Mouse (Mus musculus) layer of hippocampus, postnatal 25 days (tissue): Measurements from ENCODE around the gene Akap6. TPM values are rescaled to one million over a fixed set of nuclear protein-coding genes. Genes with fewer than 3 reads are reported as not detected.

Source experiments
- DNase-seq, 2 experiments: peaks; one replicate each; pipeline ENCODE4 v3.0.0; 2022; ENCODE audit warnings: mixed read lengths in 2 of 2, low spot score in 1 of 2; ENCODE audit errors: extremely low spot score in 1 of 2
- total RNA-seq, 2 experiments: library from RNA; stranded (reverse); gene quantifications; 2 replicates each; pipeline ENCODE4 v1.2.3; 2021

The Akap6 gene
- total RNA-seq, 2 experiments from 2014 or later: 121 to 133 TPM

GRCm38 (mm10) chr12:52835914-52836546 is 136.8 kb downstream of the Akap6 start:
- DNase-seq: no peak

- DNase-seq: no peak
These were observed 146.8 kb downstream of the Akap6 start for GRCm38 (mm10) chr12:52845982-52846381.

GRCm38 (mm10) chr12:52847020-52847419 is 147.8 kb downstream of the Akap6 start:
- no peak for DNase-seq

GRCm38 (mm10) chr12:52847830-52848518 is 148.8 kb downstream of the Akap6 start:
- DNase-seq: no peak

GRCm38 (mm10) chr12:52848519-52848855 is 149.3 kb downstream of the Akap6 start:
- DNase-seq: no peak

- DNase-seq: no peak
These were observed 150.1 kb downstream of the Akap6 start for GRCm38 (mm10) chr12:52849297-52849696.

- no peak for DNase-seq
These were observed 151.3 kb downstream of the Akap6 start for GRCm38 (mm10) chr12:52850332-52851036.

- DNase-seq: no peak
These were observed 152.0 kb downstream of the Akap6 start for GRCm38 (mm10) chr12:52851221-52851620.

GRCm38 (mm10) chr12:52854236-52854679 is 155.1 kb downstream of the Akap6 start:
- no peak for DNase-seq

- no peak for DNase-seq
These were observed 156.9 kb downstream of the Akap6 start for GRCm38 (mm10) chr12:52856104-52856503.

GRCm38 (mm10) chr12:52857306-52857705 is 158.1 kb downstream of the Akap6 start:
- DNase-seq: no peak

GRCm38 (mm10) chr12:52861922-52862321 is 162.7 kb downstream of the Akap6 start:
- no peak for DNase-seq

GRCm38 (mm10) chr12:52868000-52868624 is 168.9 kb downstream of the Akap6 start:
- DNase-seq: no peak

- no peak for DNase-seq
These were observed 172.4 kb downstream of the Akap6 start for GRCm38 (mm10) chr12:52871604-52872003.

GRCm38 (mm10) chr12:52874332-52874923 is 175.2 kb downstream of the Akap6 start:
- no peak for DNase-seq

GRCm38 (mm10) chr12:52876065-52876464 is 176.9 kb downstream of the Akap6 start:
- DNase-seq: no peak

- no peak for DNase-seq
These were observed 178.0 kb downstream of the Akap6 start for GRCm38 (mm10) chr12:52876978-52877769.

GRCm38 (mm10) chr12:52879324-52879723 is 180.1 kb downstream of the Akap6 start:
- no peak for DNase-seq

- DNase-seq: no peak
These were observed 193.3 kb downstream of the Akap6 start for GRCm38 (mm10) chr12:52892519-52892918.
